1 mouse cellular context compared by ENCODE assay signal in genomic region chr19:32757831-32758792, GRCm38 (mm10).
A peak's percentile ranks its signal among the peaks of the same experiment; 100 is the strongest.
TF ChIP-seq lines count a peak whose summit lies in the region.

No protein-coding gene starts in this region.

TF ChIP-seq in MEL, 35 proteins besides CTCF, POLR2A, EP300 and RAD21 (continued from another document):
- TF ChIP-seq HCFC1 (IDR thresholded peaks at IDR 0.05; ENCODE audit: low read depth, low read length), result peak; percentile 47; the same call in 1 of the 2 replicates
- no peak for TF ChIP-seq NELFE (IDR thresholded peaks at IDR 0.05; ENCODE audit: low read depth, low read length)
- peak; percentile 41 for TF ChIP-seq MXI1 (IDR thresholded peaks at IDR 0.05; ENCODE audit: low read depth, low read length)
- no peak for TF ChIP-seq ZC3H11A (IDR thresholded peaks at IDR 0.05; ENCODE audit: low read depth, low read length)
- TF ChIP-seq JUND (IDR thresholded peaks at IDR 0.05; ENCODE audit: low read depth, low read length), result no peak
- TF ChIP-seq CHD2 (IDR thresholded peaks at IDR 0.05; ENCODE audit: low read length), result no peak
- no peak; the same call in 1 of the 2 replicates for TF ChIP-seq SMC3 (IDR thresholded peaks at IDR 0.05; ENCODE audit: low read depth, low read length)
- no peak for TF ChIP-seq MYB (IDR thresholded peaks at IDR 0.05; ENCODE audit: low read depth, low read length)
- no peak for TF ChIP-seq TCF12 (IDR thresholded peaks at IDR 0.05; ENCODE audit: low read depth, low read length)
- TF ChIP-seq GATA1 (IDR thresholded peaks at IDR 0.05; ENCODE audit: low read depth, low read length), result no peak; the same call in 1 of the 2 replicates
- TF ChIP-seq SIN3A (IDR thresholded peaks at IDR 0.05; ENCODE audit: low read length), result peak; percentile 74
- no peak for TF ChIP-seq MYC (IDR thresholded peaks at IDR 0.05; ENCODE audit: low read depth, low read length)
- no peak for TF ChIP-seq MEF2A (IDR thresholded peaks at IDR 0.05; ENCODE audit: extremely low read depth, insufficient replicate concordance, low read depth, low read length, poor library complexity, severe bottlenecking)
